Mouse (Mus musculus): Measurements from ENCODE around the gene Thbs4.

- TF ChIP-seq CTCF (IDR thresholded peaks at IDR 0.05; ENCODE audit: control insufficient read depth, insufficient read depth, insufficient read length) (no peak), USF1 (IDR thresholded peaks at IDR 0.05; ENCODE audit: low read depth) (no peak), MAX (IDR thresholded peaks at IDR 0.05) (no peak), MYOD1 (IDR thresholded peaks at IDR 0.05; ENCODE audit: control insufficient read depth, insufficient read length, low read depth) (no peak)
Observed at GRCm38 (mm10) chr13:92738821-92739220, 55.8 kb downstream of the Thbs4 start.

All from C2C12 (cell line).